Mouse (Mus musculus) embryonic fibroblast, embryonic 13.5 days (primary cell): Measurements from ENCODE around the gene Iqschfp.

Experiments used
- CTCF ChIP-seq: IDR thresholded peaks from 2 replicates; pipeline ENCODE4 v1.5.1; 2011; ENCODE audit warnings: mild to moderate bottlenecking, control low read depth, low read length, moderate library complexity, borderline replicate concordance; ENCODE audit not compliant: insufficient read depth
- POLR2A ChIP-seq: IDR thresholded peaks from 2 replicates; pipeline ENCODE4 v1.6.1; 2011; ENCODE audit warnings: low read depth, mild to moderate bottlenecking, control low read depth, low read length, moderate library complexity

GRCm38 (mm10) chr3:68002415-68002814 is 110.4 kb downstream of the Iqschfp start:
- TF ChIP-seq CTCF, result no peak
- no peak for TF ChIP-seq POLR2A
